Mouse (Mus musculus): Measurements from ENCODE around the gene Rtel1.

DNA sequence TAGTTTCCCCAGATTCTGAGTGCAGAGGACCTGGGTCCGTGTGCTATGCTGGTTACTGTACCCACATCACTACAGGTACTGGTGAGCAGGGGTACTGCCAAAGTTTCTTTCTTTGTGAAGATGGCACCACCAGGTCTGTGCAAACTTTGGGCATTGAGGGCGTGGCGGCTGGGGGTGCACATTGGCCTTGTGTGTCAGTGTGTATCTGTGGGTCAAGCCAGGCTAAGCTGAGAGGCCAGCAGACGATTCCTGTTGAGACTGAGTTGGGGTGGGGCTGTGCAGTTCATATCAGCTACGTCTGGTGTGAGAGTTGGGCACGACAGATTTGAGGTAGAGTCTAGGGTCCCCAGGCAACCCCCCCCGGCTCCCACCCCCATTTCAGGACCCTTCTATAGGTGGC is 64.9 kb downstream of the Rtel1 start:
- TF ChIP-seq CTCF (IDR thresholded peaks at IDR 0.05; ENCODE audit: control insufficient read depth, insufficient read depth, insufficient read length), result no peak
- TF ChIP-seq USF1 (IDR thresholded peaks at IDR 0.05; ENCODE audit: low read depth), result no peak
- no peak for TF ChIP-seq MAX (IDR thresholded peaks at IDR 0.05)
- no peak for TF ChIP-seq MYOD1 (IDR thresholded peaks at IDR 0.05; ENCODE audit: control insufficient read depth, insufficient read length, low read depth)
- no peak for TF ChIP-seq MYOG (IDR thresholded peaks at IDR 0.05; ENCODE audit: control insufficient read depth, extremely low read depth, insufficient read length)
